In the genomic region with DNA sequence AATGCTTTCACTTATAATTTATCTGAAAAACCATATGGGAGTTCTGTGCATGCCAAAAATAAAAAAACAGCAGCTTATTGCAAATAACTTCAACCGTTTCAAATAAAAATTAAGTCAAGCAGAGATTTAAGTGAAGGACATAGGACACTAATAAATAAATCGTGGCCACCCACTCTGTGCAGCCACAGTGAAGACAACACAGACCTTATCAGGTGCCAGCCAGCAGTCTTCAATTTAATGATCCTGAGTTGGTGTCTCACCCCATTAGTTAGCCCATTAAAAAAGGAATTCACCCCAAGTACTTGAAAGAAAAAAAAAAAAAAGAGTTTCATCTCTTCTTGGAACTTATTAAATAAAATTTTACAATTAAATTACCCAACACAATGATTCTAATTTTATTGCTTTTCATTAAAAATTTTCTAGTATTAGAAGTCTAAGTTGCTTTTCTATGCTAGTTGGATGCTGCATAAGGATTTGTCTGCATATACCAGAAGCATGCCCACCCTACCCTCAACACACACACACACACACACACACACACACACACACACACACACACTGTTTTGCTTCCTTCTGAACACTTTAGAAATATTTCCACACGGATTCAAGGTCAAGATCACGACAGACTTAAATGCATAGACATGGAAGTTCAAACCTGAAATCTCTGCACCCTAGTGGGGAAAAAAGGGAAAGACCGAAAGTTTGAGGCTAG, we compare ENCODE assay signal across 30 mouse cellular contexts.
DNase-seq lines count a peak whose midpoint lies in the region; ATAC-seq and TF ChIP-seq lines count a peak whose summit lies in the region.
"Had no signal": no experiment of that assay in that cellular context is flagged by ENCODE, and none has a peak within 500 bp of the region (broad histone marks: within the 10 kb centered on the region; RNA-seq: fewer than 3 reads in every experiment).

No protein-coding gene starts in this region.

- H3K9me3 ChIP-seq in embryonic facial prominence, embryonic 11.5 days (replicated peaks; ENCODE audit: control insufficient read depth, low read length): no peaks in the 10 kb centered on the region
- no peaks in the 10 kb centered on the region for H3K9me3 ChIP-seq in embryonic facial prominence, embryonic 10.5 days
- no peaks in the 10 kb centered on the region for H3K9me3 ChIP-seq in kidney, embryonic 16.5 days (ENCODE audit: low read length)
- H3K9me3 ChIP-seq: embryonic facial prominence, embryonic 15.5 days; forebrain, embryonic 13.5 days; heart, embryonic 10.5 days; heart, embryonic 15.5 days; hindbrain, embryonic 12.5 days; liver, embryonic 12.5 days; midbrain, embryonic 13.5 days; neural tube, embryonic 15.5 days; stomach, embryonic 15.5 days had no signal

- H3K36me3 ChIP-seq in embryonic facial prominence, embryonic 11.5 days (replicated peaks; ENCODE audit: control insufficient read depth, insufficient read depth, low read depth, low read length): no peaks in the 10 kb centered on the region
- H3K36me3 ChIP-seq in embryonic facial prominence, embryonic 10.5 days (replicated peaks): no peaks in the 10 kb centered on the region
- H3K36me3 ChIP-seq in kidney, embryonic 16.5 days (ENCODE audit: insufficient read depth, low read length): no peaks in the 10 kb centered on the region
- H3K36me3 ChIP-seq: embryonic facial prominence, embryonic 15.5 days; heart, embryonic 10.5 days; heart, embryonic 15.5 days; hindbrain, embryonic 12.5 days; liver, embryonic 12.5 days; midbrain, embryonic 13.5 days; neural tube, embryonic 15.5 days; stomach, embryonic 15.5 days had no signal

- no peak overlapping the region for H3K27ac ChIP-seq in embryonic facial prominence, embryonic 11.5 days (replicated peaks; ENCODE audit: low read depth, low read length)
- H3K27ac ChIP-seq in embryonic facial prominence, embryonic 10.5 days (replicated peaks): no peak overlapping the region
- 0 out of 2 replicates have a peak overlapping the region, but pooled peaks have one; percentile 2 for H3K27ac ChIP-seq in kidney, embryonic 16.5 days (ENCODE audit: low read length)
- no peak overlapping the region for H3K27ac ChIP-seq in layer of hippocampus, adult 2 months
- H3K27ac ChIP-seq: embryonic facial prominence, embryonic 15.5 days; forebrain, embryonic 13.5 days; heart, embryonic 10.5 days; heart, embryonic 15.5 days; hindbrain, embryonic 12.5 days; liver, embryonic 12.5 days; macrophage; midbrain, embryonic 13.5 days; neural tube, embryonic 15.5 days; stomach, embryonic 15.5 days had no signal

- DNase-seq in embryonic facial prominence, embryonic 11.5 days (ENCODE audit: low spot score): peak; percentile 7
- DNase-seq in embryonic facial prominence, embryonic 10.5 days (ENCODE audit: low spot score): no peak
- DNase-seq in kidney, postnatal 36 days: no peak
- DNase-seq in layer of hippocampus, adult 2 months (ENCODE audit: low spot score in 2 of 2): no peak
- no peak for DNase-seq in layer of hippocampus, adult 18-20 months (ENCODE audit: low spot score in 2 of 2)
- DNase-seq in retina, postnatal 1 day: no peak
- DNase-seq: adrenal gland, adult 2 months; adrenal gland, postnatal 36 days; cerebellum, adult 18-20 months; cerebellum, postnatal 10 days; gastrocnemius, postnatal 14 days; layer of hippocampus, postnatal 36 days; left cerebral cortex, postnatal 4 days; liver, postnatal 0 days; right cerebral cortex, postnatal 25 days had no signal

- no peak overlapping the region for H3K9ac ChIP-seq in embryonic facial prominence, embryonic 11.5 days (replicated peaks; ENCODE audit: low read length)
- H3K9ac ChIP-seq in kidney, embryonic 16.5 days (replicated peaks; ENCODE audit: low read length): no peak overlapping the region
- H3K9ac ChIP-seq: embryonic facial prominence, embryonic 15.5 days; forebrain, embryonic 13.5 days; heart, embryonic 15.5 days; hindbrain, embryonic 12.5 days; liver, embryonic 12.5 days; liver, postnatal 0 days; midbrain, embryonic 13.5 days; neural tube, embryonic 15.5 days; stomach, embryonic 15.5 days had no signal

- no peak overlapping the region for H3K4me2 ChIP-seq in embryonic facial prominence, embryonic 11.5 days (ENCODE audit: low read depth, low read length)
- no peak overlapping the region for H3K4me2 ChIP-seq in kidney, embryonic 16.5 days (replicated peaks; ENCODE audit: low read depth, low read length)
- H3K4me2 ChIP-seq: embryonic facial prominence, embryonic 15.5 days; forebrain, embryonic 13.5 days; heart, embryonic 15.5 days; hindbrain, embryonic 12.5 days; liver, embryonic 12.5 days; midbrain, embryonic 13.5 days; neural tube, embryonic 15.5 days; stomach, embryonic 15.5 days had no signal

- 75% methylated on average over 5 of the region's 5 CpGs for WGBS in embryonic facial prominence, embryonic 11.5 days
- WGBS in embryonic facial prominence, embryonic 10.5 days: 71% methylated on average over 5 of the region's 5 CpGs
- WGBS in kidney, embryonic 16.5 days: 38% methylated on average over 5 of the region's 5 CpGs

- H3K27me3 ChIP-seq in embryonic facial prominence, embryonic 11.5 days (ENCODE audit: control insufficient read depth, insufficient read depth, low read length): no peaks in the 10 kb centered on the region
- H3K27me3 ChIP-seq in embryonic facial prominence, embryonic 10.5 days (replicated peaks; ENCODE audit: low read depth, poor library complexity, severe bottlenecking): no peaks in the 10 kb centered on the region
- no peaks in the 10 kb centered on the region for H3K27me3 ChIP-seq in kidney, embryonic 16.5 days (ENCODE audit: insufficient read depth, low read length)
- H3K27me3 ChIP-seq: embryonic facial prominence, embryonic 15.5 days; forebrain, embryonic 13.5 days; heart, embryonic 15.5 days; hindbrain, embryonic 12.5 days; liver, embryonic 12.5 days; midbrain, embryonic 13.5 days; neural tube, embryonic 15.5 days; Patski; stomach, embryonic 15.5 days had no signal

- peak; percentile 39 for TF ChIP-seq CTCF in layer of hippocampus, adult 2 months (conservative IDR thresholded peaks at IDR 0.05)

- no peak overlapping the region for H3K4me3 ChIP-seq in embryonic facial prominence, embryonic 11.5 days (ENCODE audit: low read depth, low read length)
- no peak overlapping the region for H3K4me3 ChIP-seq in embryonic facial prominence, embryonic 10.5 days
- no peak overlapping the region for H3K4me3 ChIP-seq in kidney, embryonic 16.5 days (ENCODE audit: low read length)
- no peak overlapping the region for H3K4me3 ChIP-seq in layer of hippocampus, adult 2 months
- H3K4me3 ChIP-seq: embryonic facial prominence, embryonic 15.5 days; forebrain, embryonic 13.5 days; heart, embryonic 10.5 days; heart, embryonic 15.5 days; hindbrain, embryonic 12.5 days; liver, embryonic 12.5 days; midbrain, embryonic 13.5 days; neural tube, embryonic 15.5 days; stomach, embryonic 15.5 days had no signal

- H3K4me1 ChIP-seq in embryonic facial prominence, embryonic 11.5 days (ENCODE audit: control insufficient read depth, insufficient read depth, low read length): no peaks in the 10 kb centered on the region
- no peaks in the 10 kb centered on the region for H3K4me1 ChIP-seq in embryonic facial prominence, embryonic 10.5 days
- no peaks in the 10 kb centered on the region for H3K4me1 ChIP-seq in kidney, embryonic 16.5 days (ENCODE audit: insufficient read depth, low read length)
- H3K4me1 ChIP-seq: embryonic facial prominence, embryonic 15.5 days; heart, embryonic 10.5 days; heart, embryonic 15.5 days; hindbrain, embryonic 12.5 days; liver, embryonic 12.5 days; neural tube, embryonic 15.5 days; stomach, embryonic 15.5 days had no signal

- no peak for ATAC-seq in embryonic facial prominence, embryonic 11.5 days (replicated peaks; ENCODE audit: insufficient number of reproducible peaks, low FRiP score, low TSS enrichment, low read depth)
- ATAC-seq in kidney, embryonic 16.5 days (ENCODE audit: low FRiP score, low TSS enrichment): peak; percentile 96
- ATAC-seq: activated CD4-positive, CD25-positive, alpha-beta regulatory T cell, adult 4 months; forebrain, embryonic 13.5 days; intestine, embryonic 16.5 days; liver, embryonic 12.5 days; liver, postnatal 0 days; lung, postnatal 0 days; midbrain, embryonic 13.5 days; Patski had no signal
